Mouse (Mus musculus) layer of hippocampus, postnatal 14 days (tissue): ENCODE data around the gene Fam47e. TPM values are rescaled to one million over a fixed set of nuclear protein-coding genes. Genes with fewer than 3 reads are reported as not detected.
"Not testable (repeated sequence)": the region's sequence is repeated elsewhere in the genome, so short reads cannot be mapped to it uniquely, and the experiment has no call there.

ENCODE experiments used
- DNase-seq, 2 experiments: peaks; one replicate each; pipeline ENCODE4 v3.0.0; 2021 to 2022; ENCODE audit warnings: low spot score in 2 of 2, mixed read lengths in 1 of 2
- long read RNA-seq, 2 experiments: library from polyadenylated mRNA; stranded (forward); transcript quantifications; one replicate each; pipeline ENCODE4 v2.0.0; 2021
- total RNA-seq, 2 experiments: library from RNA; stranded (reverse); gene quantifications; 2 replicates each; pipeline ENCODE4 v1.2.3; 2021

Gene Fam47e
- total RNA-seq: 1 to 10 TPM in 1 of 2 experiments, not detected in 1; 1.8 TPM
- long read RNA-seq, experiment 1: 0 reads
- long read RNA-seq, experiment 2, partial matches to known transcripts: 0 of 2 reads
- long read RNA-seq, experiment 2, other reads (novel, unspliced or antisense): 2 of 2 reads

DNA sequence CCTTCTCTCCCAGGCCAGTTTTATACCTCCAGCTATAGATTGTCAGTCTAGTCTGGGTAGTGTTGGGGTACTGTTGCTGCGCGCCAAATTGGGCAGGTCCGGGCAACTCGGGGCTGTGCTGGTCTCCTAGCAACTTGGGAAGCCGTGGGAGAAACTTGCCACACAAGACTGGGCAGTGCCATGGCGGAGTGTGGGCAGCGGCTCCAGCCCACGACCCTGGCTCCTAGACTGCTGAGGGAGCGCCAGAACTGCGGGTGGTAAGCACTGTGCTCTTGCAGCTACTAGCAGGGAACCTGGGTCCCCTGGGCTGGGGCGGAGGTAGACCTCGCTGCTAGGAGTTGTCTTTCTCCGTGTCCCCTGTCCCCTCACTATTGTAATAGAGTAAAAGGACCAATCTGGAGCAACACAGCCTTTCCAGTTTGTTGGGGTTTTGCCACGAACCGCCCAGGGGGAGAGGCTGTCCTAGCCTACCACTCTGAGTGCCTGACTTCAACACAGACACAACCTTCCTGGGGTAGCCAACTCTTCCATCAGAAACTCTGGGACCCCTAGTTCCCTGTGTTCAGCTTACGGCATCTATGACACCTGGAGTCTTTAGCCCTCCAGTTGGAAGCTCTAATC lies at the start of gene Fam47e:
Gene Fam47e (plus strand): TSS at position 179 of the 621 bp plus-strand sequence.
- DNase-seq: peak; percentile 19 to 35

GRCm38 (mm10) chr5:92505402-92505865 lies 49.4 kb upstream of the Fam47e start:
- DNase-seq: peak; percentile 96 to 97

- DNase-seq: no peak
These were observed 48.6 kb upstream of the Fam47e start for GRCm38 (mm10) chr5:92506301-92506729.

GRCm38 (mm10) chr5:92506733-92507132 lies 48.1 kb upstream of the Fam47e start, which contains the start of gene Scarb2:
Scarb2 (minus strand) TSS chr5:92506833.
- no peak for DNase-seq

DNA sequence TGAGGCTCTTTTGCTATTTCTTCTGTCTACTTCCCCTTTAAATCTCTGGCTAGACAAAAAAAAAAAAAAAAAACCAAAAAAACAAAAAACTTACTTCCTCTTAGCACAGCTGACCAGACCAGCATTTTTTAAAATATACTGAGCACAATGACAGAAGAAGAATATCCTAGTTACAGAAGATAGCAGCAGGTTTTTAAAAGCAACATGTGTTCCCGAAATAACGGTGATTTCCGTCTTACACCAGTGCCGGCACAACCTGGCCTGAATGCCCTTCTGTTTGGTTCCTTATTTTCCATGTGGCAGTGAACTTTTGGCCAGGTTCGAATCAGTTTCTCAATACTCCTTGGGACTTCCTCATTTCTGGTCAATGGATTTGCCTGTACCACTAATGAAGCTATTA lies 46.0 kb upstream of the Fam47e start:
- no peak for DNase-seq

GRCm38 (mm10) chr5:92511256-92511655 lies 43.6 kb upstream of the Fam47e start:
- no peak for DNase-seq

GRCm38 (mm10) chr5:92512066-92512465 lies 42.8 kb upstream of the Fam47e start:
- no peak for DNase-seq

DNA sequence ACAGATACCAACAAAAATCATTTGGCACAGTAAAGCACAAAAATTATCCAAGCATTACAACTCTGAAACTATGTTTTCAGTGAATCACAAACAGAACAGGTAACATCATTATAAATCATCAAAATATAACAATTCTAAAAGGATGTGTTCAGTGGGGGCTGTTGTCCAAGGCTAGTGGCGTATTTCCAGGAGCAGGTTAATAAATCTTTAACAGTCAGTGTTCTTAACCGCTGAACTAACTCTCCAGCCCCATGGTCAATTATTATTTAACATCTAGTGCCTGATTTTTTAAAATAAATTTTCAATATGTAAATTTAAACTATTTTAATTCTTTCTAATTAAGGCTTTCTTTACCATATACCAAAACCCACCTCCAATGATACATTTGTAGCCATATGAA lies 33.7 kb upstream of the Fam47e start:
- not testable (repeated sequence) for DNase-seq

DNA sequence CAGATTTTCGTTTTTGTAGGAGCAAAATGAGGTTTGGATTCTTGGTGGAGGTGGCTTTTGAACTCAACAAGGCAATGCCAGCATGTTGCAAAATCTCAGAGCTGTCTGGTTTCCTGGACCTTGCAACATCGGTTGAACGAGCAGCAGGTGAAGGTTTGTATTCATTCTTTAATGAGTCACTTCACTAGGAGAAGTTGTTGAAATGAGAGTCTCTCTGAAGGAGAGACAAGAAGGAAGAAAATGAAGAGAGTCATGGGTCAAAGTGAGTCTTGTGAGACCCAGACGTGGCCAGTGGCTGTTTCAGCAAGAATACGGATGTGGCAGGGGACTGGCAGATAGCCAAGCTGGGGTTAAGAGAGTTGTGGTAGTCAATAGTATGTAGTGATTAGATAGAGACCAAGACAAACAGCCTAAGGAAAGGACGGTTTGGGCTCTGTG lies 30.0 kb upstream of the Fam47e start:
- peak in 1 of 2 experiments; percentile 45 for DNase-seq

DNA sequence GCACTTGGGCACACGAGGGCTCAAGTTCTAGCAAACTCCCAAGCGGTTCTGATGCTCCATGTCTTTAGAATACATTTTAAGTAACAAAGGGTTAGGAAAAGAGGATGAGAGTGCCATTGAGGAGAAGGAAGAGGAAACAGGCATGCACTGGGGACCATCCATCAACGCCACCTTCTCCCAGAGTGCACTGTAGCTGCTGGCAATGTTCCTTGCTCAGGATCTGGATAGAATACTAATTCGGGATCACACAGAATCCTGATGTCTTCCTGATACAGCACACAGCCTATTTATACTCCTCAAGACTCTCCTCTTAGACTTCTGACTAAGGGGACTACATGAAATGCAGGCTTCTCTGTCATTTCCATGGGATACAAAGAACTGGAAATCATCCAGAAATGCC lies 15.2 kb upstream of the Fam47e start:
- DNase-seq: no peak

DNA sequence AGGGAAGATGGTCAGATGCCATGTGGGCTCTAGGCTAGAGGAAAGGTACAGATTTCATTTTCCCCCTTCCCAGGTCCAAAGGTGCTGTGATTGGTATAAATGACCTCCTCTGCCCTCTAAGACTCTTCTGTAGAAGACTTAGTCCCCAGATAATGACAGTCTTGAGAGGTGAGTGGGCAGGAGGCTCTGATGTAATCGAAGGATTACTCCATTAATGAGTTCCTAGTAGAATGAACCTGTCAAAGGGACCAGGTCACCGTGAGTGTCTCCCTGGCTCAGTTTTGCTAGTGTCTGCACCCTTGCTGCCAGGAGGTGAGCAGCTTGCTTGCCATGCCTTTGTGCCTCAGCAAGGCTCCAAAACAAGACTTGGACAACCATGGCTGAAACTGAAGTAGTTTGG lies 2.3 kb upstream of the Fam47e start:
- no peak for DNase-seq

DNA sequence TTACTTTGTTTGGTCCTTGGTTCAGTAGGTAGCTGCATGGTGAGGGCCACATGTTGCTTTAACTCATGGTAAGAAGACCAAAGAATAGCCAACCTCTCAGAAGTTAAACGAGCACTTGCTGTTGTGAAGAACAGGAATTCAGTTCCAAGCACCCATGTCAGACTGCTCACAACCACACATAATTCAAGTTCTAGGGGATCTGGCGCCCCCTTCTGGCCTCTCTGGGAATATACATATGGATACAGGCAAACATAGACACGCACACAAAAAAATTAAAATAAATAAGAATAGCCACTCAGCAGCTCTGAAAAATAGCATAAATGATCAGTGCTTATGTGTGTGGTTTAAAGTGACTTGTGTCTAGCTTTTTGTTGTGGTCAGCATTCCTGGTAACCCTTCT lies 930 bp upstream of the Fam47e start:
- DNase-seq: no peak

DNA sequence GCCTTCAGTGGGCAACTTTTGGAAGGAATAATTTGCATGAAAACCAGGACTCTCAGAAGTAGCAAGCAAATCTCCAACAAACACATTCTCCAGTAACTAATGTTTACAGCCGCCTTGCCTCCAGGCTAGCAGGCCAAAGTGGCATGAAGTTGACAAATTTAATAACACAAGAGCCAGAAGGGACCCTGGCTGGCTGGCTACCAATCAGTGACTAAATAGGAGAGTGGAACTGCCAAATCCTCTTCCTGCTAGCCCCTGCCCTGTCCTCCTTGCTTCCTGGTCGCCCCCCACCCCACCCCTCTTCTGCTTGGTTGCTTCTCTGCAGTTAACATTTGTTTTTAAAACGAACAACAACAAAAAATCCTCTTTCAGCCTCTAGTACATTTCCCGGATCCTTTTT lies 426 bp upstream of the Fam47e start:
- DNase-seq: peak in 1 of 2 experiments; percentile 13

GRCm38 (mm10) chr5:92555905-92556304 lies 1.0 kb downstream of the Fam47e start:
- no peak for DNase-seq

DNA sequence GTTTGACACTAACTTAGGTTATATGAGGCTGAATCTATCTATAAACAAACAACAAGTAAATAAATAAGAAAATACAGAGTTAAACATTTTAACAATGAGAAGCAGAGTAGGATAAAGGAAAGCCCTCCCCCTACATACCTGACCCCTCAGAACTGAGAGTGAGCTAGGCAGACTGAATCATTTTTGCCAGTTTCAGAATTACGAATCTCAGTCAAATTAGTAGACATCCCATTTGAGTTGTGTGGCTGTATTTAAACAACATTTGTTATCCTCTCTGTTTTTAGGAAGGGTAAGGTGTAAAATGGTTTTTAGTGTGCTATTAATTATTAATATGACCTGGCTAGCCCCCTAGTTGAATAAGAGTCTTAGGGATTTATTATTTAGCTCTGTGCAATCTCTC lies 2.6 kb downstream of the Fam47e start:
- no peak for DNase-seq

GRCm38 (mm10) chr5:92560201-92560600 lies 5.3 kb downstream of the Fam47e start:
- DNase-seq: no peak

GRCm38 (mm10) chr5:92562002-92562401 lies 7.1 kb downstream of the Fam47e start:
- no peak for DNase-seq

DNA sequence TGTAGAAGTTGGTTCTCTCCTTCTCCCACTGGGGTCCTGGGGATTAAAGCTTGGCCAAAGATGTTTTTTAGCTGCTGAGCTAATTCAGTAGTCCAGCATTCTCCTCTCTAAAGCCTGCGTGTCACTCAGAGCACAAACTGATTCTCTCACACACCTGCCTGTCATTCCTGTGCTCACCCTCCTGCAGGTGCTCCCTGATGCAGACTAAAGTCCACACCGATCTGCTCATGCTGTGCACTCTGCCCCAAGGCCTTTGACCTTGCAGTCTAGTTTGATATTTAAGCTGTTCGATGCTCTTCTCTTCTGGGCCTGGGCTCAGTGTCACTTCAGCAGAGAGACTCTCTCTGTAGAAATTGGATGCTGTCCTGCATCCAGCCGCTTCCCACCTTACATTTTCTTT lies 16.4 kb downstream of the Fam47e start:
- no peak for DNase-seq

DNA sequence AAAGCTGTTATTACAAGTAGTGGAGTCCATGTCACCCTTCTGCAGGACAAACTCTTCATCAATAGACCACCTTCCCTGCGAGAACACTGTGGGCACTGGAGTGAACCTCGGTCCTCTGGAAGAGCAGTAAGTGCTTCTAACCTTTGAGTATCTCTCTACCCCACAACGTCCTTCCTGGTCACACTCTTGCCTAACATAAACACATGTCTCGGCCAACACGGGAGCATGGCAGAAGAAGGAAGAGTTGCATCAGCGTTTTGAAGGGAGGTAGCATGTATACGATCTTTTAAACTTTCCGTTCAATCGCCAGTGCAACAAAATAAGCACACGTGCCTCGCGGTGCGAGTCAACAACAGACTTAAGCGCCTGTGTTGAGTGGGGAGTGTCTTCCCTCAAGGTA lies 24.7 kb downstream of the Fam47e start:
- DNase-seq: no peak

- no peak for DNase-seq
These were observed 31.1 kb downstream of the Fam47e start for GRCm38 (mm10) chr5:92585932-92586331.

DNA sequence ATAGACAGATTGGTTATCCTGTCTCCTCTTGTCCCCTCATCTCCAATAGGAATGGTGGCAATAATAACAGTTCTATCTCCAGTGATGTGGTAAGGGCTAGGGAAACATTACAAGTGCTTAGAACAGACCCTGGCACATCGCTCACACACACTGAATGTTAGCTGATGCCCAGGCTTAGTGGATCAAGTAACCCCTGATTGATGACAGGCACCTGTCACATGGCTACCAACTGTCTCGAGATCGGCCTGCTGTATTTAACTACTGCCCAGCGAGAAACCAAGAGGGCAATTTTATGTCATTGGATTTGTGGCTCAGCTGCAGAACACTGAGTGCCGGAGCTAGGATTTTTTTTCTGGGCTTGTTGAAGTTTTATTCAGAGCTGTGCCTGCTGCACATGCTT lies 40.2 kb downstream of the Fam47e start:
- no peak for DNase-seq

DNA sequence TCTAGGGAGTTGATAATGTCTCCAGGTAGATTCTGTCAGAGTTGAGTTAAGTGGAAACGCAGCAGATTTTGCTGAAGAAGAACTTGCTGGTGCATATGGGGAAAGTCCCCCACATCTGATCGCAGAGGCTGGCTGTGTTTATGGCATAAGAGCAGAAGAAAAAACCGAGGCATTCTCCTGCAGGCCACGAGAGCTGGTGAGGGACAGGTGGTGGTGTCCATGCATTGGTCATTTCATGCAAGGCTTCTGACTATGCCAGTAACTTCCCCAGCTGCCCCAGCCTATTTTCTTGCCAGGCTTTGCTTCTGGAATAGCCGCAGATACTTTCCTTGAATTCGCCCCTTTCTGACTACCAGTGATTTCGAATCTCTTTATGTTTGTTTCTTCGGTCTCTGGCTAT lies 42.0 kb downstream of the Fam47e start:
- DNase-seq: no peak

DNA sequence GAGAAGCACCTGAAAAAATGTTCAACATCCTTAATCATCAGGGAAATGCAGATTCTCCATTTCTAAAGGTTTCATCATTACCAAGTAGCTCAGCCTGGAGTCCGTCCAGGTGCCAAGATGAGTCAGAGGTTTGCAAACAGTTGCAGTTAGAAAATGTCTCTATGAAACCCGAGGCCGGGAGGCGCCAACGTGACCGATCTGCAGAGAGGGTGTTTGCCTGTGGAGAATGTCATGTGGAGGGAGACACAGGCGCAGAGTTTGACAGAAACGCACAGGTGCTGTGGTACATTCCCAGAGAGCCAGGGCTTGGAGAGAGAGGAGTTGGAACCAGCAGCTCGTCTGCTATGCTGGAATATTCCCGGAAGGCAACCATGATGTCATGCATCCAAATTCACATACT lies 44.2 kb downstream of the Fam47e start:
- no peak for DNase-seq
